Mouse (Mus musculus) kidney, postnatal 14 days (tissue): ENCODE data around the gene Cpne7.

Experiments
- DNase-seq: peaks from one replicate; pipeline ENCODE4 v3.0.0; 2022; ENCODE audit warnings: mixed read lengths

The Cpne7 gene

DNA sequence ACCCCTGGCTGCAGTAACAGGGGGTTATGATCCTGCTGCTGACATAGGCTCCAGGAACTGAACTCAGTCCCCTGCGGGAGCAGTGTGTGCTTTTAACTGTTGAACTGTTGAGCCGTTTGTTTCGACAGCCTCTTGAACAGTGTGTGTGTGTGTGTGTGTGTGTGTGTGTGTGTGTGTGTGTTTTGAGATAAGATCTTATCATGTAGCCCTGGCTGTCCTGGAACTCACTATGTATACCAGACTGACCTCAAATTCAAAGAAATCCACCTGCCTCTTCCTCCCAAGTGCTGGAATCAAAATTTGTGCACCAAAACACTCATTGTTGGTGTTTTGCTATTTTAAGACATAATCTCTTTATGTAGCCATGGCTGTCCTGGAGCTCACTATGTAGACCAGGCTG is 2.5 kb upstream of the Cpne7 start:
- DNase-seq, result no peak

- no peak for DNase-seq
These were observed 570 bp downstream of the Cpne7 start for GRCm38 (mm10) chr8:123117744-123118143.

GRCm38 (mm10) chr8:123122059-123122458 is 4.9 kb downstream of the Cpne7 start:
- DNase-seq, result no peak

GRCm38 (mm10) chr8:123122670-123123069 is 5.5 kb downstream of the Cpne7 start:
- DNase-seq, result no peak

GRCm38 (mm10) chr8:123126193-123126816 is 9.1 kb downstream of the Cpne7 start:
- DNase-seq, result peak; percentile 83

GRCm38 (mm10) chr8:123131041-123131440 is 13.9 kb downstream of the Cpne7 start:
- no peak for DNase-seq

GRCm38 (mm10) chr8:123132953-123133352 is 15.8 kb downstream of the Cpne7 start:
- DNase-seq, result no peak

DNA sequence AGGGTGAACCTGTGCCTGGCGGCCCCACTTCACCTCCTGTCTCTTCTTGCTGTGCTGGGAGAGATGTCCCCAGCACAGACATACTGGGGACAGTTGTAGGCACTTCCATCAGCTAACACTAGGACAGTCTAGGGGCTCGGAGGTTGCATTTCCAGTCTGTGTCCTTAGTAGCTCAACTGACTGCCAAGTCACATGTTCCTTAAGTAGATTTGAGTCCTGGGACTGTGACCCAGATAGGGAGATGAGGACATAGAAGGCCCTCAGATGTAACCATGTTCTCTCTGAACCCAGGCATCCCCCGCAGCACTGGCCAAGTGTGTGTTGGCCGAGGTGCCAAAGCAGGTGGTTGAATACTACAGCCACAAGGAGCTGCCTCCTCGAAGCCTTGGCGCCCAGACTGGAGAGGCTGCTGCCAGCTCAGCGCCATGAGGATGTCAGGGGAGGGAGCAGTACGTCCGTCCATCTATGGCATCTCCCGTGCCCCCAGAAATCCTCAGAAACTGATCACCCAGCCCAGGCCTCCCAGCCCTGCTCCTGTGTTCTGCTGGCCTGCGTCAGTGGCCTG is 17.1 kb downstream of the Cpne7 start:
- DNase-seq, result no peak

DNA sequence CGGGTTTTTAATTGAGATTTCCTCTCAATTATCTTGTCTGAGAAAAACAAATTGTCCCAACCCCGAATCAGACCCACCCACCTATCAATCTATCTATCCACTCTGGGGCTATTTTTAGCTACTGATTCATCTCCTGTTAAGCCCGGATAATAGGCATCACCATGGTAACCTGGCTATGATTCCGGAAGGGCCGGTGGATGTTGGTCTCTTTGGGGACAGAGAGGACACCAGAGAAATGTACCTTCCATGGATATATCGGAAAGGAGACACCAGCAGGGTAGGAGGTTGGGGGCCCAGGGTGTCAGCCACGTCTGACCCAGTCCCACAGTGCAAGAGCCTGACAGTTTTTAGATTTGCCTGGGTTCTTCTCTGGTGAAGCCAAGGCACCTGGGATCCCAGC is 18.2 kb downstream of the Cpne7 start:
- DNase-seq, result no peak

DNA sequence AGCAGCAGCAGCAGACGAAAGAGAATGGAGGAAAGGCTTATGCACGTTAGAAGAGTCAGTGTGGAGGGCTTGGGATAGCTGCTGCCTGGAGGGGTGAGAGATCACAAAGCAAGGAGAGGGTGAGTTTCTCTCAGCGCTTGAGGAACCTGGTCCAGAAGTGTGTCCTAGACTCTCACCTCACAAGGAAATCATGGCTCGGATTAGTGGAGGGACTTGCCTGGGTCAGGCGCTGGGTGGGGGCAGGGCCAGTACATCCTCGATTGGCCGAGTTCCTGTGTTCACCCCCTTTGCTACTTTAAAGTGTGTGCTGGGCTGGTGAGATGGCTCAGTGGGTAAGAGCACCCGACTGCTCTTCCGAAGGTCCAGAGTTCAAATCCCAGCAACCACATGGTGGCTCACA is 18.6 kb downstream of the Cpne7 start:
- no peak for DNase-seq

DNA sequence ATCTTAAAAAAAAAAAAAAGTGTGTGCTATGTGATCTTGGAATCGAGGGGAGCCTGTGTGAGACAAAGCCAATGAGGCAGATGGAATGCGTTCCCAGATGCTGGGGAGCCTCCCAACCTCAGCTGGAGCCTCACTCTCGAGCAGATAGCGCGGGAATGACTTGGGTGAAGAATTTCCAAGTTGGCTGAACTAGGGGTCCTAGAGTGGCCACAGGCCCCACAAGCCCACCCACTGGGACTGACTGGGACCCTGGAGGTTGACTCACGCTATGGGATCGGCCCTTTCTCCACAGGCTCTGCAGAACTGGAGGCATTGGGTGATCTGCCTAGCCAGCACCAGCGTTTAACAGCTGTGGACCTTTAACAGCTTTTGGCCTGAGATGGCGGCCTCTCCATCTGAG is 19.1 kb downstream of the Cpne7 start:
- no peak for DNase-seq

GRCm38 (mm10) chr8:123137645-123138077 is 20.5 kb downstream of the Cpne7 start:
- DNase-seq, result peak; percentile 52

DNA sequence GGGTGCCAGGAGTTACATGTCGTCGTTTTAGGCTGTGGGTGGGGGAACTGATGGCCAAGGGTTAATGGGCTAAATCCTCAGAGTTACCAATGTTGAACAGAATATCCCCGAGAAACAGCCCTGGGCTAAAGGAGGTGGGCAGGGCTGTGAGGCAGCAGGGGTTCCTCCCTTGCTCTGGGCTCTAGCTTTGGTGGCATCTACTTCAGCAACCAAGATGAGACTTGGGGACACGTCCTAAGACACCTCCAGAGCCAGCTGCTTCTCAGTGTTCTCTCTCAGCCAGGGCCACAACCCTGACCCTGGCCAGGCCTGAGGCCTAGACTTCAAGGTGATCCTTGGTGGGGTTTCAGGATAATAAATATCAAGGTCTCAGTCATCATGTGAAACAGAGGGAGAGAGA is 21.6 kb downstream of the Cpne7 start:
- no peak for DNase-seq

GRCm38 (mm10) chr8:123141741-123142462 is 24.7 kb downstream of the Cpne7 start:
- peak; percentile 91 for DNase-seq

GRCm38 (mm10) chr8:123145279-123145678 is 28.1 kb downstream of the Cpne7 start:
- DNase-seq, result peak; percentile 68

DNA sequence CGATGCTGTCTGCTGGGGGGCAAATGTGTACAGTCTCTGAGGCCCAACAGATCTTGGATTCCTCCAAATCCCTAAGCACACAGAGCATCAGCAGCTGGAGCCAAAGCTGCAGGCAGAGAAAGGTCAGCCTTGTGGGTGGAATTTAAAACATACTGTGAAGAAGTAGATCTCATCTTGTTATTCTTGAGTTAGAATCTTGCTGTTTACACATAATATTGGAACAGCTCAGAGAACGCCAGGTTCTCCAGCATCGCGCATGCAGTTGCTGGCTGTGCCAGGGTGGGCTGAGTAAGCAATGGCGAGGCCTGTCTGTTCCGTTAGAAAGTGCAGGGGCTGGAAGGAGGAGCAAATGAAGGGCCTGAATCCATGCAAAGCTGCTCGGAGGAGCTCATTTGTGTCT is 29.2 kb downstream of the Cpne7 start:
- no peak for DNase-seq

DNA sequence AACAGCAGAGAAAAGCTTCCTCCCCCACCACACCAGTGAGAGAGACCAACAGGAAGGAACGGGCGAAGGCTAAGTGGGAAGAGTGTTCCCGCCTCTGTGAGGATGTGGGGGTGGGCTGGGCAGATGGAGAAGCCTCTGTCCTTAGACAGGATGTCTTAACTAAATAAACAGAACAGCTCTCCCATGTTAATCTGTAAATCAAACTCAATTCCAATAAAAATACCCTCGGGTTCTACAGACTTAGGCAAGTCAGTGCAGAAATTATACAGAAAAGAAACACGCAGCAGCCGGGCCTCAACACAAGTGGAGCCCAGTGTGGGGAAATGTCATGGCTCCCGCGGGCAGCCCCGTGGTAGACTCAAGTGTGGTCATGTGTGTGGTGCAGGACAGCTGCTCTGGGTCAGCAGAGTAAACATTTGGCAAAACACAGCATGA is 33.6 kb downstream of the Cpne7 start:
- DNase-seq, result peak; percentile 69

DNA sequence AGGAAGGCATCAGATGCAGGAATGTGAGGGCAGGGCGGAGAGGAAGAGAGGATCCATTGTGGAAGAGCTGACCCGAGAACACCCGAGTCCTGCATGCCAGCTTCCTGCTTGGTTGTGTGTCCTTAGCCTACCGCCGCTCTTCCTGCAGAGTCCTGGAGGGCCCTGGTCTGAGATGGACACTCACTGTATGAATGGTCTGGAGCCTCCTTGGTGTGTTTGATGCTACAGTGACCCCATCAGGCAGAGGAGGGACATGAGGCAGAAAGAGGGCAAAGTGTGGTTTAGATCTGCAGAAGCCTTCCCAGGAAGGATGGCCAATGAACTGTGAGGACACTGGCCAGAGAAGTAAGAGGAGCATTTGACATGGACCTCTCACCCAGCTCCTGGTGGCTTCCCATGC is 38.0 kb downstream of the Cpne7 start:
- peak; percentile 57 for DNase-seq

- DNase-seq, result no peak
These were observed 39.0 kb downstream of the Cpne7 start for GRCm38 (mm10) chr8:123156070-123156773.

GRCm38 (mm10) chr8:123157888-123158465 is 40.8 kb downstream of the Cpne7 start, which contains the start of gene Sult5a1:
Sult5a1 (minus strand) TSS chr8:123158315.
- no peak for DNase-seq

- DNase-seq, result peak; percentile 75
These were observed 64.2 kb downstream of the Cpne7 start for GRCm38 (mm10) chr8:123181391-123181790.
